Mouse (Mus musculus): ENCODE data around the gene Banf2.

Gene Banf2

GRCm38 (mm10) chr2:144032664-144033063 lies at the start of gene Banf2:
Gene Banf2 (plus strand): TSS chr2:144033059.
- DNase-seq, result no peak

- no peak for DNase-seq
Observed at GRCm38 (mm10) chr2:143983482-143983881, 49.4 kb upstream of the Banf2 start.

- DNase-seq, result peak in 1 of 2 experiments; percentile 48
Observed at GRCm38 (mm10) chr2:143987485-143987884, 45.4 kb upstream of the Banf2 start.

GRCm38 (mm10) chr2:143988016-143988415 lies 44.8 kb upstream of the Banf2 start:
- DNase-seq, result peak; percentile 37 to 58

- peak; percentile 31 to 55 for DNase-seq
Observed at GRCm38 (mm10) chr2:143990997-143991396, 41.9 kb upstream of the Banf2 start.

- no peak for DNase-seq
Observed at GRCm38 (mm10) chr2:143991964-143992672, 40.7 kb upstream of the Banf2 start.

GRCm38 (mm10) chr2:143992977-143993376 lies 39.9 kb upstream of the Banf2 start:
- no peak for DNase-seq

GRCm38 (mm10) chr2:144002229-144002984 lies 30.5 kb upstream of the Banf2 start:
- DNase-seq, result no peak

GRCm38 (mm10) chr2:144003544-144003943 lies 29.3 kb upstream of the Banf2 start:
- peak; percentile 54 to 74 for DNase-seq

GRCm38 (mm10) chr2:144005166-144005955 lies 27.5 kb upstream of the Banf2 start:
- DNase-seq, result no peak

- DNase-seq, result no peak
Observed at GRCm38 (mm10) chr2:144006686-144007085, 26.2 kb upstream of the Banf2 start.

GRCm38 (mm10) chr2:144007211-144007610 lies 25.6 kb upstream of the Banf2 start:
- no peak for DNase-seq

- no peak for DNase-seq
Observed at GRCm38 (mm10) chr2:144009081-144009480, 23.8 kb upstream of the Banf2 start.

- DNase-seq, result peak in 1 of 2 experiments; percentile 27
Observed at GRCm38 (mm10) chr2:144009551-144010281, 23.1 kb upstream of the Banf2 start.

GRCm38 (mm10) chr2:144010282-144011044 lies 22.4 kb upstream of the Banf2 start:
- peak; percentile 78 to 86 for DNase-seq

GRCm38 (mm10) chr2:144011080-144011551 lies 21.7 kb upstream of the Banf2 start, which contains the start of gene Rrbp1:
Gene Rrbp1 (minus strand): TSS chr2:144011263.
- DNase-seq, result peak; percentile 99

GRCm38 (mm10) chr2:144014051-144014450 lies 18.8 kb upstream of the Banf2 start:
- DNase-seq, result peak; percentile 66 to 80

- DNase-seq, result peak; percentile 74
Observed at GRCm38 (mm10) chr2:144014481-144014880, 18.4 kb upstream of the Banf2 start.

GRCm38 (mm10) chr2:144015861-144016260 lies 17.0 kb upstream of the Banf2 start:
- DNase-seq, result no peak

GRCm38 (mm10) chr2:144019971-144020370 lies 12.9 kb upstream of the Banf2 start:
- DNase-seq, result no peak

GRCm38 (mm10) chr2:144022441-144022840 lies 10.4 kb upstream of the Banf2 start:
- DNase-seq, result no peak
